In the genomic region with DNA sequence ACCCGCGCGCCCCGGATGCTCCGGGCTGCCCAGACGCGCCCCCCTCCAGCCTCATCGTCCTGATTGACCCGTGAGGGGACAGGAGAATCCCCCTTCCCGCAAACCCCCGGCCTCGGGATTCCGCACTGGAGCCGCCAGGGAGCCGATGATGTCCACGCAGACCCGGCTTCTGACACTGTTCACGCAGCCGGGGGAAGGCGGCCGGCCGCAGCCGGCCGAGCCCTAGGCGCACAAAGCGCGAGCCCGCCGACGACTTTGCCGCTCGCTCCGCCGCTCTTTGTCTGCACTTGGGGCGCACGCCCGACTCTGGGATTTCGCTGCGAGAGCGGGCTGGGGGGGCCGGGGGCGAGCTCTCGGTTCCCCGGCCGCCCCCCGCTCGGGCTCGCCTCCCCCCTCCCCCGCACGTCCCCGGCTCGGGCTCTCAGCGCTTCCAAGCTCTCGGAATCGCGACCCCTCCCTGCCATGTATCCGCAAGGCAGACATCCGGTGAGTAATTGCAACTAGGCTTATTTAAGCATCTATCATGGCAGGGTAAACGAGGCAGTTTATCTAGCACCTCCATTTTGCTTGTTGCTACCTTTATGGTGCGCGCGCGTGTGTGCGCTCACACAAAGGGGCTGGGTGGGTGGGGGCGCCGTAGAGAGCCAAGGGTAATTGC, we compare ENCODE assay signal across 8 mouse cellular contexts. TPM values are rescaled to one million over a fixed set of nuclear protein-coding genes. Genes with fewer than 3 reads are reported as not detected.
DNase-seq lines count a peak whose midpoint lies in the region; ATAC-seq and TF ChIP-seq lines count a peak whose summit lies in the region.

No protein-coding gene starts in this region.

- TF ChIP-seq POLR2A in limb, embryonic 14.5 days (IDR thresholded peaks at IDR 0.05; ENCODE audit: borderline replicate concordance, extremely low read depth, insufficient read depth, insufficient read length), result no peak

- H3K27me3 ChIP-seq in embryonic facial prominence, embryonic 12.5 days, result no peaks in the 10 kb centered on the region
- no peaks in the 10 kb centered on the region for H3K27me3 ChIP-seq in limb, embryonic 14.5 days (ENCODE audit: control insufficient read depth, insufficient read depth, low read length)
- H3K27me3 ChIP-seq in neural tube, embryonic 11.5 days (ENCODE audit: control insufficient read depth, insufficient read depth, low read length), result no peaks in the 10 kb centered on the region

- peak; percentile 97 for DNase-seq in heart, adult 11 months
- DNase-seq in heart, adult 8-10 months (ENCODE audit: low spot score), result no peak
- peak; percentile 66 for DNase-seq in ZHBTc4 (ENCODE audit: low read depth, low spot score)
- DNase-seq in heart, postnatal 25 days (ENCODE audit: low spot score), result peak; percentile 28
- DNase-seq in limb, embryonic 14.5 days (ENCODE audit: low spot score), result peak; percentile 50
- DNase-seq in neural tube, embryonic 11.5 days (ENCODE audit: low spot score), result peak; percentile 73
- DNase-seq in thymus, postnatal 0 days (ENCODE audit: low spot score), result peak; percentile 74

- peak overlapping the region; percentile 99 for H3K9ac ChIP-seq in embryonic facial prominence, embryonic 12.5 days
- peak overlapping the region; percentile 99 for H3K9ac ChIP-seq in limb, embryonic 14.5 days (ENCODE audit: low read depth, low read length, severe bottlenecking)
- H3K9ac ChIP-seq in neural tube, embryonic 11.5 days (ENCODE audit: low read length), result peak overlapping the region; percentile 100

- H3K4me3 ChIP-seq in embryonic facial prominence, embryonic 12.5 days, result peak overlapping the region; percentile 96
- peak overlapping the region; percentile 98 for H3K4me3 ChIP-seq in limb, embryonic 14.5 days (replicated peaks; ENCODE audit: low read length)
- peak overlapping the region; percentile 92 for H3K4me3 ChIP-seq in neural tube, embryonic 11.5 days (ENCODE audit: low read depth, low read length)

- H3K4me1 ChIP-seq in embryonic facial prominence, embryonic 12.5 days, result peaks cover 48% of the 10 kb centered on the region
- peaks cover 52% of the 10 kb centered on the region for H3K4me1 ChIP-seq in limb, embryonic 14.5 days (ENCODE audit: control insufficient read depth, insufficient read depth, low read length)
- peaks cover 52% of the 10 kb centered on the region for H3K4me1 ChIP-seq in neural tube, embryonic 11.5 days (ENCODE audit: control insufficient read depth, insufficient read depth, low read length)

- no peak for ATAC-seq in embryonic facial prominence, embryonic 12.5 days (ENCODE audit: insufficient number of reproducible peaks, insufficient read depth, low FRiP score, low TSS enrichment)
- no peak for ATAC-seq in limb, embryonic 14.5 days (ENCODE audit: low FRiP score, low read depth)
- no peak for ATAC-seq in neural tube, embryonic 11.5 days (ENCODE audit: insufficient read depth, low FRiP score, low TSS enrichment)

- peak overlapping the region; percentile 92 for H3K4me2 ChIP-seq in embryonic facial prominence, embryonic 12.5 days (replicated peaks)
- peak overlapping the region; percentile 98 for H3K4me2 ChIP-seq in limb, embryonic 14.5 days (replicated peaks; ENCODE audit: low read depth, low read length, severe bottlenecking)
- H3K4me2 ChIP-seq in neural tube, embryonic 11.5 days (ENCODE audit: low read depth), result peak overlapping the region; percentile 81

- H3K27ac ChIP-seq in embryonic facial prominence, embryonic 12.5 days, result peak overlapping the region; percentile 94
- peak overlapping the region; percentile 95 for H3K27ac ChIP-seq in limb, embryonic 14.5 days (replicated peaks; ENCODE audit: low read depth, low read length)
- peak overlapping the region; percentile 94 for H3K27ac ChIP-seq in neural tube, embryonic 11.5 days (ENCODE audit: low read depth, low read length)

- intact Hi-C loops in heart, postnatal 25 days (cut with DNase I), result loop anchor here (2.0 to 5.0 kb wide), 2 partner anchors 324 to 524 kb away; no protein-coding TSS in a partner anchor

- under 1% methylated on average over 64 of the region's 66 CpGs for WGBS in embryonic facial prominence, embryonic 12.5 days
- 3% methylated on average over 55 of the region's 66 CpGs for WGBS in limb, embryonic 14.5 days
- under 1% methylated on average over 65 of the region's 66 CpGs for WGBS in neural tube, embryonic 11.5 days

- H3K9me3 ChIP-seq in embryonic facial prominence, embryonic 12.5 days, result no peaks in the 10 kb centered on the region
- H3K9me3 ChIP-seq in limb, embryonic 14.5 days (ENCODE audit: control insufficient read depth, low read length), result no peaks in the 10 kb centered on the region
- no peaks in the 10 kb centered on the region for H3K9me3 ChIP-seq in neural tube, embryonic 11.5 days (ENCODE audit: control insufficient read depth, low read length)

- H3K36me3 ChIP-seq in embryonic facial prominence, embryonic 12.5 days, result peaks cover 19% of the 10 kb centered on the region; the same call in 1 of the 2 replicates
- H3K36me3 ChIP-seq in limb, embryonic 14.5 days (ENCODE audit: control insufficient read depth, insufficient read depth, low read length), result peaks cover 26% of the 10 kb centered on the region
- H3K36me3 ChIP-seq in neural tube, embryonic 11.5 days (ENCODE audit: control insufficient read depth, insufficient read depth, low read length), result peaks cover 5% of the 10 kb centered on the region; the same call in 1 of the 2 replicates

RNA-seq across cellular contexts. Expression of gene Tle3, which starts 0.9 kb away (rescaled TPM):
- total RNA-seq in heart, adult 8-10 months (2022), result 10 to 100 TPM in 3 of 4 experiments, 1 to 10 TPM in 1; 9.7 to 16.2 (median 14.0) TPM
- 51.8 and 58.3 TPM in 2 replicates for polyA plus RNA-seq in embryonic facial prominence, embryonic 12.5 days (2016; fragmentation: Nextera tagmentation; extraction: Ambion mirVana)
- total RNA-seq in heart, postnatal 25 days (2021), result 10 to 100 TPM; 15.5 to 17.4 TPM
- polyA plus RNA-seq in limb, embryonic 14.5 days (2012; rRNA removed), result 113 and 156 TPM in 2 replicates
- polyA plus RNA-seq in limb, embryonic 14.5 days (2014; fragmentation: Nextera tagmentation; extraction: Ambion mirVana), result 45.1 and 47.3 TPM in 2 replicates
- 42.4 and 43.6 TPM in 2 replicates for polyA plus RNA-seq in neural tube, embryonic 11.5 days (2014; fragmentation: Nextera tagmentation; extraction: Ambion mirVana)
- polyA plus RNA-seq in thymus, postnatal 0 days (2015; fragmentation: Nextera tagmentation; extraction: Ambion mirVana), result 40.3 and 42.6 TPM in 2 replicates
